Mouse (Mus musculus): Measurements from ENCODE around the gene Kdm6b. TPM values are rescaled to one million over a fixed set of nuclear protein-coding genes. Genes with fewer than 3 reads are reported as not detected.

Gene Kdm6b
- polyA plus RNA-seq, 1 experiment from 2014 or later: 24.3 TPM

- DNase-seq (ENCODE audit: low spot score) (no peak), ATAC-seq (ENCODE audit: low read depth) (no peak)
- peak overlapping the region; percentile 77 for H3K4me3 ChIP-seq (ENCODE audit: low read depth, low read length)
- no peaks in the 10 kb centered on the region for H3K9me3 ChIP-seq (ENCODE audit: control insufficient read depth, low read length)
- peaks cover 13% of the 10 kb centered on the region for H3K27me3 ChIP-seq (replicated peaks; ENCODE audit: control insufficient read depth, insufficient read depth, low read length)
- peaks cover 15% of the 10 kb centered on the region for H3K36me3 ChIP-seq (ENCODE audit: control insufficient read depth, insufficient read depth, low read length)
- H3K4me2 ChIP-seq (ENCODE audit: low read depth, low read length): peak overlapping the region; percentile 92
- H3K27ac ChIP-seq (replicated peaks; ENCODE audit: low read depth, low read length): peak overlapping the region; percentile 99
- H3K9ac ChIP-seq (ENCODE audit: low read depth, low read length): peak overlapping the region; percentile 74; the same call in 1 of the 2 replicates
- 4% methylated on average over 8 of the region's 8 CpGs for WGBS
- H3K4me1 ChIP-seq (ENCODE audit: control insufficient read depth, insufficient read depth, low read length): peaks cover 52% of the 10 kb centered on the region
These were observed 3.5 kb upstream of the Kdm6b start for GRCm38 (mm10) chr11:69416921-69417448.

GRCm38 (mm10) chr11:69416509-69416908 lies 3.0 kb upstream of the Kdm6b start:
- peaks cover 56% of the 10 kb centered on the region for H3K4me1 ChIP-seq (ENCODE audit: control insufficient read depth, insufficient read depth, low read length)
- H3K4me3 ChIP-seq (ENCODE audit: low read depth, low read length): peak overlapping the region; percentile 77
- under 1% methylated on average over 4 of the region's 4 CpGs for WGBS
- peak overlapping the region; percentile 99 for H3K27ac ChIP-seq (replicated peaks; ENCODE audit: low read depth, low read length)
- ATAC-seq (ENCODE audit: low read depth): no peak
- no peak for DNase-seq (ENCODE audit: low spot score)
- no peaks in the 10 kb centered on the region for H3K9me3 ChIP-seq (ENCODE audit: control insufficient read depth, low read length)
- peak overlapping the region; percentile 92 for H3K4me2 ChIP-seq (ENCODE audit: low read depth, low read length)
- peak overlapping the region; percentile 94 for H3K9ac ChIP-seq (ENCODE audit: low read depth, low read length)
- peaks cover 8% of the 10 kb centered on the region for H3K27me3 ChIP-seq (replicated peaks; ENCODE audit: control insufficient read depth, insufficient read depth, low read length)
- H3K36me3 ChIP-seq (ENCODE audit: control insufficient read depth, insufficient read depth, low read length): peaks cover 16% of the 10 kb centered on the region

GRCm38 (mm10) chr11:69415668-69416451 lies 2.4 kb upstream of the Kdm6b start:
- DNase-seq (ENCODE audit: low spot score) (peak; percentile 94), ATAC-seq (ENCODE audit: low read depth) (peak; percentile 10; the same call in 1 of the 2 replicates)
- peaks cover 1% of the 10 kb centered on the region for H3K27me3 ChIP-seq (replicated peaks; ENCODE audit: control insufficient read depth, insufficient read depth, low read length)
- H3K27ac ChIP-seq (replicated peaks; ENCODE audit: low read depth, low read length): peak overlapping the region; percentile 99
- peaks cover 56% of the 10 kb centered on the region for H3K4me1 ChIP-seq (ENCODE audit: control insufficient read depth, insufficient read depth, low read length)
- H3K4me2 ChIP-seq (ENCODE audit: low read depth, low read length): peak overlapping the region; percentile 92
- H3K9ac ChIP-seq (ENCODE audit: low read depth, low read length): peak overlapping the region; percentile 94
- H3K4me3 ChIP-seq (ENCODE audit: low read depth, low read length): peak overlapping the region; percentile 77
- under 1% methylated on average over 11 of the region's 25 CpGs for WGBS
- H3K9me3 ChIP-seq (ENCODE audit: control insufficient read depth, low read length): no peaks in the 10 kb centered on the region
- H3K36me3 ChIP-seq (ENCODE audit: control insufficient read depth, insufficient read depth, low read length): peaks cover 16% of the 10 kb centered on the region

GRCm38 (mm10) chr11:69415327-69415667 lies 1.8 kb upstream of the Kdm6b start:
- Histone ChIP-seq H3K36me3 (ENCODE audit: control insufficient read depth, insufficient read depth, low read length) (peaks cover 16% of the 10 kb centered on the region), H3K4me1 (ENCODE audit: control insufficient read depth, insufficient read depth, low read length) (peaks cover 53% of the 10 kb centered on the region), H3K4me2 (ENCODE audit: low read depth, low read length) (peak overlapping the region; percentile 92), H3K27ac (replicated peaks; ENCODE audit: low read depth, low read length) (peak overlapping the region; percentile 99), H3K4me3 (ENCODE audit: low read depth, low read length) (peak overlapping the region; percentile 77), H3K27me3 (replicated peaks; ENCODE audit: control insufficient read depth, insufficient read depth, low read length) (no peaks in the 10 kb centered on the region), H3K9me3 (ENCODE audit: control insufficient read depth, low read length) (no peaks in the 10 kb centered on the region), H3K9ac (ENCODE audit: low read depth, low read length) (peak overlapping the region; percentile 94)
- DNase-seq (ENCODE audit: low spot score) (peak; percentile 79), ATAC-seq (ENCODE audit: low read depth) (no peak)
- WGBS: 0% methylated on average over 3 of the region's 3 CpGs

GRCm38 (mm10) chr11:69414421-69415326 lies 1.2 kb upstream of the Kdm6b start:
- Histone ChIP-seq H3K27ac (replicated peaks; ENCODE audit: low read depth, low read length) (peak overlapping the region; percentile 99), H3K9ac (ENCODE audit: low read depth, low read length) (peak overlapping the region; percentile 94), H3K36me3 (ENCODE audit: control insufficient read depth, insufficient read depth, low read length) (peaks cover 16% of the 10 kb centered on the region), H3K4me2 (ENCODE audit: low read depth, low read length) (peak overlapping the region; percentile 92), H3K4me3 (ENCODE audit: low read depth, low read length) (peak overlapping the region; percentile 77), H3K9me3 (ENCODE audit: control insufficient read depth, low read length) (no peaks in the 10 kb centered on the region), H3K27me3 (replicated peaks; ENCODE audit: control insufficient read depth, insufficient read depth, low read length) (no peaks in the 10 kb centered on the region), H3K4me1 (ENCODE audit: control insufficient read depth, insufficient read depth, low read length) (peaks cover 48% of the 10 kb centered on the region)
- DNase-seq (ENCODE audit: low spot score) (no peak), ATAC-seq (ENCODE audit: low read depth) (no peak)
- 10% methylated on average over 4 of the region's 4 CpGs for WGBS

- Histone ChIP-seq H3K9ac (ENCODE audit: low read depth, low read length) (peak overlapping the region; percentile 90; the same call in 1 of the 2 replicates), H3K36me3 (ENCODE audit: control insufficient read depth, insufficient read depth, low read length) (peaks cover 24% of the 10 kb centered on the region), H3K27me3 (replicated peaks; ENCODE audit: control insufficient read depth, insufficient read depth, low read length) (no peaks in the 10 kb centered on the region), H3K4me2 (ENCODE audit: low read depth, low read length) (peak overlapping the region; percentile 92), H3K4me3 (ENCODE audit: low read depth, low read length) (peak overlapping the region; percentile 77), H3K9me3 (ENCODE audit: control insufficient read depth, low read length) (no peaks in the 10 kb centered on the region), H3K4me1 (ENCODE audit: control insufficient read depth, insufficient read depth, low read length) (peaks cover 53% of the 10 kb centered on the region), H3K27ac (replicated peaks; ENCODE audit: low read depth, low read length) (peak overlapping the region; percentile 97)
- ATAC-seq (ENCODE audit: low read depth): no peak
- WGBS: 47% methylated on average over 7 of the region's 7 CpGs
- no peak for DNase-seq (ENCODE audit: low spot score)
These were observed 927 bp downstream of the Kdm6b start for GRCm38 (mm10) chr11:69412548-69412947.

GRCm38 (mm10) chr11:69411538-69412203 lies 1.8 kb downstream of the Kdm6b start:
- H3K4me3 ChIP-seq (ENCODE audit: low read depth, low read length): peak overlapping the region; percentile 77
- 2% methylated on average over 20 of the region's 39 CpGs for WGBS
- peak overlapping the region; percentile 90 for H3K9ac ChIP-seq (ENCODE audit: low read depth, low read length)
- H3K4me1 ChIP-seq (ENCODE audit: control insufficient read depth, insufficient read depth, low read length): peaks cover 46% of the 10 kb centered on the region
- no peaks in the 10 kb centered on the region for H3K9me3 ChIP-seq (ENCODE audit: control insufficient read depth, low read length)
- peak overlapping the region; percentile 97 for H3K27ac ChIP-seq (replicated peaks; ENCODE audit: low read depth, low read length)
- DNase-seq (ENCODE audit: low spot score): peak; percentile 76
- no peak; the same call in 1 of the 2 replicates for ATAC-seq (ENCODE audit: low read depth)
- H3K27me3 ChIP-seq (replicated peaks; ENCODE audit: control insufficient read depth, insufficient read depth, low read length): no peaks in the 10 kb centered on the region
- peak overlapping the region; percentile 92 for H3K4me2 ChIP-seq (ENCODE audit: low read depth, low read length)
- peaks cover 33% of the 10 kb centered on the region for H3K36me3 ChIP-seq (ENCODE audit: control insufficient read depth, insufficient read depth, low read length)

- WGBS: 0% methylated on average over 20 of the region's 26 CpGs
- DNase-seq (ENCODE audit: low spot score) (peak; percentile 99), ATAC-seq (ENCODE audit: low read depth) (peak; percentile 44)
- peak overlapping the region; percentile 92 for H3K4me2 ChIP-seq (ENCODE audit: low read depth, low read length)
- H3K36me3 ChIP-seq (ENCODE audit: control insufficient read depth, insufficient read depth, low read length): peaks cover 38% of the 10 kb centered on the region
- no peaks in the 10 kb centered on the region for H3K27me3 ChIP-seq (replicated peaks; ENCODE audit: control insufficient read depth, insufficient read depth, low read length)
- H3K4me3 ChIP-seq (ENCODE audit: low read depth, low read length): peak overlapping the region; percentile 77
- H3K9me3 ChIP-seq (ENCODE audit: control insufficient read depth, low read length): no peaks in the 10 kb centered on the region
- peak overlapping the region; percentile 90 for H3K9ac ChIP-seq (ENCODE audit: low read depth, low read length)
- peaks cover 46% of the 10 kb centered on the region for H3K4me1 ChIP-seq (ENCODE audit: control insufficient read depth, insufficient read depth, low read length)
- H3K27ac ChIP-seq (replicated peaks; ENCODE audit: low read depth, low read length): peak overlapping the region; percentile 97
These were observed 2.4 kb downstream of the Kdm6b start for GRCm38 (mm10) chr11:69411073-69411535.
